Mouse (Mus musculus) left cerebral cortex, postnatal 14 days (tissue): ENCODE results near the gene Tekt2. TPM values are rescaled to one million over a fixed set of nuclear protein-coding genes. Genes with fewer than 3 reads are reported as not detected.

Source experiments
- DNase-seq, 2 experiments: peaks; one replicate each; pipeline ENCODE4 v3.0.0; 2021 to 2022; ENCODE audit warnings: low spot score in 2 of 2, mixed read lengths in 1 of 2
- intact Hi-C: fragments of 180-260 bp; cut with DNase I; formaldehyde crosslinking; loops from one replicate; pipeline ENCODE4 v1.15.1; 2025
- long read RNA-seq, 2 experiments: library from polyadenylated mRNA; stranded (forward); transcript quantifications; one replicate each; pipeline ENCODE4 v2.0.0; 2021
- total RNA-seq, 2 experiments: library from RNA; stranded (reverse); gene quantifications; 2 replicates each; pipeline ENCODE4 v1.2.3; 2021

Tekt2 gene
- 1 to 10 TPM; 1.9 to 2.5 TPM for total RNA-seq
- long read RNA-seq, experiment 1, result 0 reads
- long read RNA-seq, experiment 2, result 0 reads

DNA sequence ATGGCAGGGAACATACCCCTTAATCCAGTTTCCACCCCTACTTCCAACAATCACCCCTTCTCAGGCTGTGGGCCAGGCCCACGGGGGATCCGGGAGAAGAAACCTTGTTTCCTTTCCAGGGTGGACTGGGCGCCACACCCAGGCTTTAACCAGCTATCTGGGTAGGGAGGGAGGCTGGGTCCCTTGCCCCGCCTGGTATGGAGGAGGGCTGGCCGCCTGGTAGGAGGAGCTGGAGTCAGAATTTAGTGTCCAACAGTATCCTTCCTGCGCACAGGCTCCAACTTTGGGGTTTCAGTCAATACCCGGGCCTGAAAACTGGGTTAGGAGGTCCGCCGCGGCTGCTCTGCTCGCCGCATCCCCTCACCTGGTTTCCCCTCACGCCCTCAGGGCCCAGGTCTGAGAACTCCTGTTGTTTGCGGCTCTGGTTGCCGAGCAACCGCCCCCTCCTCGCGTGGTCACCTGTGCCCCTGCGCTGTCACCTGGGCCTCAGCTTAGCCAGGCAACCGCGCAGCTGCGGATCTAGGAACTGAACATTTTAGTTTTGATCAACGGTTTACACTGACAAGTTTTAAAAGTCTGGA is at the start of gene Tekt2:
Gene Tekt2, minus strand, starts transcription at position 408 of the 581 bp plus-strand sequence.
- intact Hi-C loops, result no loop called here
- DNase-seq, result no peak

DNA sequence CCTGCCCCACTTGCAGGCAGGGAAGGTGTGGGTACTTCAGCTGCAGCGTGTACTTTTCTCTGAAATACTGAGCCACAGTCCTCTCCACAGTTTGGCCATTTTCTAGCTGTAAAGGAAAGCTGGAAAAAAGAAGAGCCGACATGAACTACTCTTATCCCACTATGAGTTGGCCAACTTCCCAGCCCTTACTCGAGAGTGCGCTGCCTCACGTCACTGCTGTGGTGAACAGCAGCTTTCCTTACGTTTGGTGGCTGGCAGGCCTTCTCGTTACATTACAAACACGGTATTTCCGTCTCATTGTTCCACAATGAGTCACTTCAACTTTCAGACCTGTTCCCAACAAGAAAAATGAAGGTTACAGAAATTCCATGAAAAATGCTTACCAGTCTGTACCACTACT is 46.0 kb upstream of the Tekt2 start:
- DNase-seq, result peak; percentile 5 to 8

GRCm38 (mm10) chr4:126360069-126360468 is 34.6 kb upstream of the Tekt2 start:
- intact Hi-C loops, result no loop called here
- no peak for DNase-seq

More for the DNA sequence above, 46.0 kb upstream of the Tekt2 start:
- intact Hi-C loops, result no loop called here

GRCm38 (mm10) chr4:126343451-126343850 is 18.0 kb upstream of the Tekt2 start:
- no peak for DNase-seq
- intact Hi-C loops, result no loop called here

DNA sequence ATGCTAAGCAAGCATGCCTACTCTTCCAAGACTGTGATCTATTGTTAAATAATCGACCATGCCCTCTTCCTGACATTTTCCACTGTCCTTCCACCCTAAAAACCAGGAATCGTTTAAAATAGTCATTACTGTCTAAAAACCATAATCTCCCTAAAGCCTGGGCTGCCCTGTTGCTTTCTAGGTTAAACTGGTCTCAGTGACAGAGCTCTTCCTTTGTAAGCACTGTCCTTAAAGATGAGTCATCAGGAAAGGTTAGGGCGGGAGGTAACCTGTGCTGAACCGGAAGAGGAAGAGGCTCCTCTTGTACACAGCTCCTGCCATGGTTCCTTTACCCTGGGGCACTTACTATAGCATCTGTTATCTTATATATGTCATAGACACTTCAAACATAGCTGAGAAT is 14.0 kb upstream of the Tekt2 start:
- intact Hi-C loops, result no loop called here
- no peak for DNase-seq

DNA sequence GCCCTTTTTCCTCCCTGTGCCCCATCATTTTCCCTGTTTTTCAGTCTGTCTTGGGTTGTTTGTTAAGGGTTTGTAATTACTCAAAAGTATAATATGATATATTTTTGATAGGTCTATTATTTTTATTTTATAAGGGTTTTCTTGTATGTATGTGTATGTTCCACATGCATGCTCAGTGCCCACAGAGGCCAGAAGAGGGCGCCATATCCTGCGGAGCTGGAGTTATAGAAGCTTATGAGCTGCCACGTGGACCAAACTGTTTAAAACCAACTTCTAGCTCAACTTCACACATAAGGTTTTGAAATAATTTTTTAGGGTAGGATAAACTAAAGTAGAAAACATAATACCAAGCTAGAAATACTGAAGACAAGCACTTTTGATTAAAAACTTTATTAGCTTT is 6.9 kb upstream of the Tekt2 start:
- no peak for DNase-seq
- intact Hi-C loops, result no loop called here

- no peak for DNase-seq
- intact Hi-C loops, result no loop called here
Measured at GRCm38 (mm10) chr4:126331751-126332150, 6.3 kb upstream of the Tekt2 start.

- intact Hi-C loops, result no loop called here
- no peak for DNase-seq
Measured at GRCm38 (mm10) chr4:126330295-126330694, 4.8 kb upstream of the Tekt2 start.

GRCm38 (mm10) chr4:126326036-126326435 is 548 bp upstream of the Tekt2 start:
- no peak for DNase-seq
- intact Hi-C loops, result no loop called here

DNA sequence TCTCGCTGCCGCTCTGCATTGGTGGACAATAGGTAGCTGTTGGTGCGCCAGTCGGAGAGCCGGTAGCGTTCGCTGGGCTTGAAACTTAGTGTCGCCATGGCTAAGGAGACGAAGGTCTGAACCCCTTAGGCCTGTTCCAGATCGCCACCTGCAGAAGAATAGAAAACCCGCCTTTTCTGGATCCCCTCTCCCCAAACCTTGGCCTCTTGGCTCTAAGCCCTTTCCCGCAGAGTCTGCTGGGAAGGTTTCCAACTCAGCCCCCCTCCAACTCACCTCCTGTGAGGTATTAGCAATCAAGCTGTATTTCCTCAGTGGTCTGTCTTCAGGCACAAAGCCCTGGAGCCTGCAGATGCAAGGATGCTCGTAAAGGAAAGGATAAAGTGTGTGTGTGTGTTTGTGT is 627 bp downstream of the Tekt2 start:
- DNase-seq, result no peak
- intact Hi-C loops, result no loop called here

GRCm38 (mm10) chr4:126322646-126323045 is 2.8 kb downstream of the Tekt2 start:
- DNase-seq, result no peak
- intact Hi-C loops, result no loop called here

DNA sequence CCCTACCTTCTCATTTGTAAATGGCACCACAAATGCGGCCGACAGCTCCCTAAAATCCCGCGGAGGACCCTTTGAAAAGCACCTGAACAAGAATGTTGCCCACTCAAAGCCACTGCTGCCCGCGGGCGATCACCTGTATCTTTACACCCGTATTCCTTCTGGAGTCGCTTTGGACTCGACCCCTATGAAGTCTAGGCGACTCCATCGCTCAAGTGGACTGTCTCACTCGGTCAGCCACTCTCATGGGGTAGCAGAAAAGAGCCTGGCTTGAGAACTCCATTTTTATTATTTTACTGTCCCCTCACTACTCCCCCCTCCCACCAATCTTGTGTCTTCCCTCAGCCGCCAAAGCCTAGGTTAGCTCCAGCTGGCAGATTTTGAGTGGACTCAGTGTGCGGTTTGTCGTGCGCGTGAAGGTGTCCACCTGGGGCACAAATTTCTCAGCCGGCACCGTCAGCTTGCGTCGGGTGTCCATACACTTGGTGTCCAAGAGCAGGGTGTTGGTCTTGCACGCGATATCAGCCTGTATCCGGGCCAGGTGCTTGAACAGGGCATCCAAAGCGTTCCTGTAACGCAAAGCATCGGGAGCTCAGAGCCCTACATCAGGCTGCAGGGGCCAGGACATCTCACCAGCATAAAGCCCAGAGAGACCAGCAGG is 3.5 kb downstream of the Tekt2 start:
- intact Hi-C loops, result no loop called here
- no peak for DNase-seq

- intact Hi-C loops, result no loop called here
- peak; percentile 97 to 99 for DNase-seq
Measured at GRCm38 (mm10) chr4:126321111-126321853, 4.2 kb downstream of the Tekt2 start, which contains the start of gene Adprhl2. TSS of gene Adprhl2 (minus strand) at chr4:126321703.

DNA sequence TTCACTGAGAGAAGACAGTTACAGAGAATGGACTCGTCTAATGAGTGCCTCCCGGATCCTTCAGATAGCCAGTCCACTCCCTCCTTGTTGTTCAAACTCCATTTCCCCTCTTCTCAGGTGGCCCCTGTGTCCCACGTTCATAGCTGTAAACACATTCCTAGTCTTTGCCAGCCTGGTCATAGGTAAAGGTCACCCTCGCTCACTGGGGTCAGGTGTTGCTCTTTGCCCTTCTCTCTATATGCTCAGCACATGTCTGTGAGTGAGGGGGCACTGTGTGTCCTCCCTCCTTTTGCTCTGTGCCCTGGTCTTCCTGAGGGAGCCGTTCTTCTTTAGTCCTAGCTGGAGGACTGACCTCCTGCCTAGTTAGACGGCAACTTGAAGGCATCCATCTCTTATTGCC is 5.7 kb downstream of the Tekt2 start:
- no peak for DNase-seq
- intact Hi-C loops, result no loop called here

GRCm38 (mm10) chr4:126316443-126317040 is 8.9 kb downstream of the Tekt2 start:
- intact Hi-C loops, result no loop called here
- DNase-seq, result no peak

DNA sequence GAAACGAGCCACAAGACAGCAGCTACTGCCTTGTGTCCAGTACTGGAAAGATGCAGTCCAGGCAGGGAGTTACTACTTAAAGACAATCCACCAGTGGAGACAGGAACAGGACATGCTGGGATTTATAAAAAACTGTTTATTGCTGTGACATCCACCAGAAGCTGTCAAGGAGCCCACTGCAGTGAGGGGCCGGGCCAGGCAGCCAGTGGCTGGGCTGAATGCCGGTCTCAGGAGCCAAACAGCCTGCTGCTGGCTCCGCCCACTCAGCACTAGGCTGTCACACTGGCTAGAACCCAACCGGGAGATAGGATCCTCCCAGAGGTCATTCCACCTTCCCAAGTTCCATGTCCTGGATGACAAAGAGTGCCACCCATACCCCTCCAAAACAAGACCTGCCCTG is 9.6 kb downstream of the Tekt2 start:
- DNase-seq, result peak in 1 of 2 experiments; percentile 47
- intact Hi-C loops, result no loop called here

DNA sequence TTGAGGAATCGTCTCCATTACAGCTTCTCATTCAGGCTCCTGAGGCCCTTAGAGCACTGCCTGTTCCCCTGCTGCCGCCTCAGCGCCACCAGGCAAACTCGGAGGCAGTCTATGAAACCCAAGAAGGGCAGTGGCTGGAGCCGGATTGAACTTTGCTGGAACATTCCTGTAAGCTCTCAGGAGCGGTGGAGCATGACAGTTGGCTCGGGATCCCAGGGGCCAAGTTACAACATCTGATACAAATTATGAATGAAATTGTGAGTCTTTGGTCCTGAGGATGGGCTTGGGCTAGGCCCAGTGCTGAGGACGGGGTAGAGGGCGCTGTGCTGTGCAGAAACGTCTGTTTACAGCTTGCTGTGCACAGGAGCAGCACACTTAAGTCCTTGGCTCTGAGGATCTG is 11.1 kb downstream of the Tekt2 start:
- intact Hi-C loops, result no loop called here
- DNase-seq, result no peak

DNA sequence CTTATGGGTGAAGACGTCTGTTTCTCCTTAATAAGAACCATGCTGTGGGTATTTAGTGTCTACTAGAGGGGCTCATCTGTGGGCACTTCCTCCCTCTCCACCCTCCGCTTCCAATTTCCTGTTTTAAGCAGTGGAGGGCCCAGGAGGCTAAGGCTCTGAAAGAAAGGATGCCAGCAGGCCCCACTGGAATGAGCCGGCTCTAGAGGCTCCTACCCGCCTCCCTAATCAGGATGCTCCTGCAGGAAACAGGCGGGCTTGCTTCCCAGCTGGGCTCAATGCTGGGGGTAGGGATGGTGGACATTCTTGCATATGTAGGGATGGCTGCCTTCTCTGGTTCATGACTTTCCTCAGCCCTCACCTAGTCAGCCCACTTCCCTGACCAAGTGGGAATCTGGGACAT is 12.3 kb downstream of the Tekt2 start:
- no peak for DNase-seq
- intact Hi-C loops, result no loop called here

GRCm38 (mm10) chr4:126311566-126312200 is 13.8 kb downstream of the Tekt2 start:
- no peak for DNase-seq
- intact Hi-C loops, result loop anchor here (2.0 kb wide), 1 partner anchor 33 kb away; no protein-coding TSS in a partner anchor

- intact Hi-C loops, result loop anchor here (2.0 kb wide), 1 partner anchor 32 kb away; no protein-coding TSS in a partner anchor
- no peak for DNase-seq
Measured at GRCm38 (mm10) chr4:126310344-126310743, 15.1 kb downstream of the Tekt2 start.
